Mouse (Mus musculus) Muller cell, postnatal 12 days (primary cell): ENCODE measurements around the gene Ddx27.

ENCODE experiments used
- DNase-seq: peaks from one replicate; pipeline ENCODE4 v3.0.0-alpha.2; 2015; ENCODE audit errors: inconsistent ontology term

The Ddx27 gene

DNA sequence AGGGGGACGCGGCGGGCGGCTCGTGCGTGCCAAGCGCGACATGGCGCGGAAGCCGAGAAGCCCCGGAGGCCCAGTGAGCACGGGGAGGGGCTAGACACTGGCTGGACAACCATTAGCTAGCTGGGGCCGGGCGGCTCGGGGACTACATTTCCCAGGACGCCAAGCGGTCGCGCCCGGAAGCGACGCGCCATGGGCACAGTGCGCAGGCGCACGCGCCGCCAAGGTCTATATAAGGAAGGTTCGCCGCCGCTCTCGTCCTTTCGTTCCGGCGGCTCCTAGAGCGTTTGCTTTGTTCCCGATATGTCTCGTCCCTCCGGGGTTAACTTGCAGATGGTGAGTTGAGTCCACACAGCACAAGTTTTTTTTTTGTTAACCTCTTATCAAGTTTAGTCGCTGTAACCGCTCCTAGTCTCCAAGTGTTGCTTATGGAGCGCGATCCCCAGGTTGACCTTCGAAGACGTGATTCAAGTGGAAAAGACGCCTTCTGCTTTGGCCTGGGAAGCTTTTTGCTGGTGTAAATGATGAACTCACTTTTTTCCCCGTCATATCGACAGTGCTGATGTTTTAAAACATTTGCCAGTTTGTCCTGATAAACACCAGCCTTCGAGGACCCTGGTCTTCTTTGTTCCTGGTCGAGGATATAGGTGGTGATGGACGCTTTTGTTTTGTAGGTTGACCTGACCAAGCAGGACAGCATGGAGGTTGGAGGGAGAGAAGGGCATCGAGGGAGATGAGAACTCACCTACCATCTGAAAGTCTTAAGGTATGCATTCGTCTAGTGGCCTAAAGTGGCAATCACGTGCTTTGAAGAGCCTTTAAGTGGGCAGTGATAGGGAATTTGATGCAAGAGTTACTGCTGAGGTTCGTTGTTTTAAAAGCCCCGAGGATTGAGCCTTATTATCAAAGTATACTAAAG, 48.2 kb downstream of the Ddx27 start, which contains the start of gene Znfx1:
Znfx1 (minus strand) TSS at position 51 of the 916 bp plus-strand sequence.
- DNase-seq: peak; percentile 98

DNA sequence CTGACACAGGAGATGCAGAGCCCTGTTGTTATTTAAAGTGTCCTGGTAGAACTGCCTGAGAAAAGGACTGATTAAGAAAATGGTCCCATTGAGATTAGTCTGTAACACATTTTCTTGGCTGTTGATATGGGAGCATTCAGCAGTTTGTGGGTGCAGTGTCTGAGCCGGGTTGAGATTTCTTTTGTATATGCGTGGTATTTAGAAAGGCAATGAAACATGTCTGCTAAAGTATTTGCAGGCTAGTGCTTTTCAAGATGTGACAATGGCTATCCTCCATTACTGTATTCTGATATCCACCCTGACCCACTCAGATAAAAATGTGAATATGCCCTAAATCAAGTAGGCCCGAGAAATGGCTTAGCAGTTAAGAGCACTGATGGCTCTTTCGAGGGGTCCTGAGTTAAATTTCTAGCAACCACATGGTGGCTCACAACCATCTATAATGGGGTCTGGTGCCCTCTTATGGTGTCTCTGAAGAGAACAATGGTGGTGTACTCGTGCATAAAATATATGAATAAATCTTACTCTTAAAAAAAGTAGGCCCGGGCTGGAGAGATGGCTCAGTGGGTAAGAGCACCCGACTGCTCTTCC, 49.0 kb downstream of the Ddx27 start:
- no peak for DNase-seq

DNA sequence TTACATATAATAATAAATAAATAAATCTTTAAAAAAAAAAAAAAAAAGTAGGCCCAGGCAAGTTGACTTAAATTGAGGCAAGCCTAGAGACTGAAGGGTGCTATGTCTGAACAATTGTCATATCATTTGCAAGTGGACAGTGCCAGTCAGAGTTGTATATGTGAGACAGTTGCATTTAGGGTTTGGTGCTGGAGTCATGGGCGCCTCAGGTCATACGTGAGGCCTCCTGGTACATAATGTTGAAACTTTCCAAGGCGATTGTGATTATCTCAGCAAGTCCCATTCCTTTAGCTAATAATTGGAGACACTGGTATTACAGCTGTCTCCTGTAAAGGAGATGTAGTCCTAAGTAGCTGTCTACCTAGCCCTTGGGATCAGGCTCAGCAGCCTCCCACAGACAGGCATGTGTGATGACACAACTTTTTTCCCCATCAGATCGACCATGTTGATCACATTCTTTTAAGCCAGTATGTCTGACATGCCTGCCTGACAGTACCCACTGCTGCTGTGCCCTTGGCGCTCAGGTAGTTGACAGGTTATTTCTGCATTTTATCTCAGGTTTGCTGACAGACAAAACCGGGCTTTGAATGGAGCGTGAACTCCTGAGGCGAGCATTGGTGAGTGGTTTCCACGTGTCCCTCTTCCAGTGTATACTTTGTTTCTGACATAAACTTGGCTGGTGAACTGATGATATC, 49.8 kb downstream of the Ddx27 start:
- no peak for DNase-seq

DNA sequence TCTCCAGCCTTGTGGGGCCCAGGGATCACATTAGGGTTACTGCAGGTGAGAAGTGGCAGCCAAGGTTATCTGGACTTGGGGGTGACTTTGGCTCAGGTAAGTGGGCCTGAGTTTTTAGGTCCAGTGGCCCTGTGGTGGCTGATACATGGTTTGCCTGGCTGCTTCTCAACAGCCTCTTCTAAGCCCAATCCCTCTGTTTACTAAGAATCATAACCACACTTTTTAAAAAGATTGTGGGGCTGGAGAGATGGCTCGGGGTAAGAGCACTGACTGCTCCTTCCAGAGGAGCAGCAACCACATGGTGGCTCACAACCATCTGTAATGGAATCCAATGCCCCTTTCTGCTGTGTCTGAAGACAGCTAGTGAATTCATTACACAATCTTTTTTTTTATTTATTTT, 51.0 kb downstream of the Ddx27 start:
- no peak for DNase-seq

DNA sequence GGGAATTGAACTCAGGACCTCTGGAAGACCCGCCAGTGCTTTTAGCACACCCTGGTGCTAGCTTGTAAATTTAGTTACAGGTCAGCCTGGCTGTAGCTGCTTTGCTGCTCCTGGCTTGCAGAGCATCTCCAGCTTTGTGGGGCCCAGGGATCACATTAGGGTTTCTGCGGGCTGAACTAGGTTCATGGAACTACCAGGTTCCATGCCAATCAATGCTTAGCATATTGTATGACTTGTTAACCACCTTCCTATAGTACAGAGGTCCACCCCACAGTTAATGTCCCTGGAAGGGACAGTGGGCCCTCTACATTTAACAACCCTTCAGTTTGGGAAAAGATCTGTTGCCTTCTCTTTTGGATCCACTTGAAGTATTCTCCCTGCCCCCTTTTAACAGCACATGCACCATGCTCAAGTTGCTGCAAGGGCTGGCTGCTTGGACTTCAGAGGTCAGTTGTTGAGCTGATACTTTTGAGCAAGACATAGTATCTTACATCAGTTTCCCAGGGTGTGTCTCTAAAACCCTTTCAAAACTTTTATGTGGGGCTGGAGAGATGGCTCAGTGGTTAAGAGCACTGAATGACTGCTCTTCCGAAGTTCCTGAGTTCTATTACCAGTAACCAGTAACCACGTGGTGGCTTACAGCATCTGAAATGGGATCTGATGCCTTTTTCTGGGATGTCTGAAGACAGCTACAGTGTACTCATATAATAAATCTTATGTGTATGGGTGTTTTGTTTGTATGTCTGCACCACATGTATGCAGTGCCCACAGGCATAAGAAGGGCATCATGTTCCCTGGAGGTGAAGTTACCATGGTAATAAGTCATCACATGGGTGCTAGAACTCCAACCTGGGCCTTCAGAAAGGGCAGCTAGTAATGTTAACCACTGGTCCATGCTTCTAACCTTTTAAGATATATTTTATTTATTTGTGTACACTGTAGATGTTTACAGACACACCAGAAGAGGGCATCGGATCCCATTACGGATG, 51.8 kb downstream of the Ddx27 start:
- no peak for DNase-seq

DNA sequence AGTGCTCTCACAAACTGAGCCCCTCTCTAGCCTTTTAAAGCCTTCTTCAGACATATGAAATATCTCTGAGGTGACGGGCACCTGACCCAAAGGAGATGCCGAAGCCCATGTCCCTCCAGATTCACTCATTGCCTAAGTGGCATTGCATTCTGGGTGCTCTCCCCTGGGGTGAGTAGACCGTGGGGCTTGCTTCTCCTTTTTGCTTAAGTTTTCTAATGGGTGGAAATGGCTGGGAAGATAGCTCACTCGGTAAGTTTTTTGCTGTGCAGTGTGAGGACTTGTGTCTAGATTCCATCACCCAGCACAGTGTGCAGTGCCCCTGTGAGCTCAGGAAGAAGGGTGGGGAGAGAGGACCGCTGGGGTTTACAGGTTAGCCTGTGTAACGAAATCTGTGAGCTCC, 52.6 kb downstream of the Ddx27 start:
- no peak for DNase-seq

DNA sequence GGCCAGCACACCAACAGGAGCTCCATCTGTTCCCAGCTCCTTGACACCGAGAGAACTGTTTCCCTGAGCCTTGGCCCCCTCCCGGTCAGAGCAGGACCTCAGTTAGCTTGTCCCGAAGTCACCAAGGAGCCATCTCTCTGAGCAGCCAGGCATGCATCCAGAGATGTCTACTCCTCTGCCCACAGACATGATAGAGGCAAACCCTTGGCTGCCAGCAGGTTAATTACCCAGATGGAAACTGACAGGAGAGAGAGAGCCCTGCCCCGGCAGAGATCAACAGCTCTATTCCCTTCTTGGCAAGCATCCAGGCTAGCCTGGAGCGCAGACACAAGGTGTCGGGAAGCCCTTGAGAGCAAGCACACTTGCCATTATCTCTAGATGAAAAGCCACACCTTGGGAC, 55.3 kb downstream of the Ddx27 start:
- DNase-seq: no peak

DNA sequence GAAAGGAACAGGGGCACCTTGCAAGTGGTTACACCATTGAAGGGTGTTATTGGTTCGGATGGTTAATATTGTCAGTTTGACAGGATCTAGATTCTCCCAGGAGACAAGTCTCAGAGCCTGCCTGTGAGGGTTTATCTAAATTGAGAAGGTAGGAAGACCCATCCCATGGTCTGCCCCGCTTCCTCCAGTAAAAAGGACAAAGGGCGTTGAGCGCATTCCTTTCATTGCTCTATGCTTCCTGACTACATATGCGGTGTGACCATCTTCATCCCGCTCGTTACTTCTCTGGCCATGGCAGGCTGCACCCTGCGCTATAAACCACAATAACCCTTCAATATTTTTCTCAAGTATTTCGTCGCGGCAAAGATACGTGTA, 56.3 kb downstream of the Ddx27 start:
- DNase-seq: no peak

DNA sequence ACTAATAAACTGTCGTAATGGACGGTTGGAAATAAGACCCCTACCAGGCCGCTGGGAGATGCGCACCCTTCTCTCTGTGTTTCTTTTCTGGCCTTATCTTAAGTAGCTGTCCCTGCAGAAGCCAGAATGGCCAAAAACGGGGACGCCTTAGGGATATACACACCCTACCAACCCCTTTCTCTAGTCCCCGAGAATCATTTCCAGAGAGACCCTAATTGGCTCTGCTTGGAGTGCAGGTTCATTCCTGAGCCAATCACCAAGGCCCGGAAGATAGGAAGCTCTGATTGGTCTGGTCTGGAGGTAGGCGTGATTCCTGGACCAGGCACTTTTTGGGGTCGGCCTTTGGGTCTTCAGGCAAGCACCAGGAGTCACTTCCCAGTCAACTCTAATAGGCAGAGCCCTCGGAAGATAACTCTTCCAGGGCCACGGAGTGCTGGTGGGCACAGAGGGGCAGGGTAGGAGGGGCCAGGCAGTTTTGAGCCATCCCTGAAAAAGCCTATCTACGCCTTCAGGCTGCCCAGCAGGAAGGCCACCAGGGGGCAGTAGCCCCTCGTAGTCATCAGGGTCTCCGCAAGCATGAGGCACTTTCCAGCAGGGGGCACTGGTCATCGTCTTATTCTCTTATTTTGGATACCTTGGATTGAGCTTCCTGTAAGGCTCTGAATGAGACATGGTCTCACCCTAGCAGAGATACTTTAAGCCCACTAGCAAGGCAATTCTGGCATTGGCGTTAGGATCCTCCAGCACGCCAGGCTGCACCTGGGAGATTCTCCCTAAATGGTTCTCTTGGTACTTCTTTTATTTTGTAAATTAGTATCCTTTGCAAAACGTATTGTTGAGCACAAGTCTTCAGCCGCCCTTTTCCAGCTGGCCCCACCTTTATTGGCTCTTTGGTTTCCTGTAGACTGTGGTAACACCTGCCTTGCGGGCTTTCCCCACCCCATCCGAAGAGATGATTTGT, 56.9 kb downstream of the Ddx27 start:
- DNase-seq: peak; percentile 96

DNA sequence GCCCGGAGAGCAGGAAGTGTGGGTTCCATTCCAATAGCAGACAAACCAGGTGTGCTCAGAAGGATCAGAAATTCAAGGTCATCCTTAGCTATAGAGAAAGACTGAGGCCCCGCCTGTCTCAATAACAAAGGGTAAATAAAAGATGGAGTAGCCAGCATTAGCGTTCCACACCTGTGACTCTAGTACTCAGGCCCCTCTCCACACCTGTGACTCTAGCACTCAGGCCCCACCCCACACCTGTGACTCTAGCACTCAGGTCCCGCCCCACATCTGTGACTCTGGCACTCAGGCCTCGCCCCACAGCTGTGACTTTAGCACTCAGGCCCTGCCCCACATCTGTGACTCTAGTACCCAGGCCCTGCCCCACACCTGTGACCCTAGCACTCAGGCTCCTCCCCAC, 59.6 kb downstream of the Ddx27 start:
- no peak for DNase-seq

DNA sequence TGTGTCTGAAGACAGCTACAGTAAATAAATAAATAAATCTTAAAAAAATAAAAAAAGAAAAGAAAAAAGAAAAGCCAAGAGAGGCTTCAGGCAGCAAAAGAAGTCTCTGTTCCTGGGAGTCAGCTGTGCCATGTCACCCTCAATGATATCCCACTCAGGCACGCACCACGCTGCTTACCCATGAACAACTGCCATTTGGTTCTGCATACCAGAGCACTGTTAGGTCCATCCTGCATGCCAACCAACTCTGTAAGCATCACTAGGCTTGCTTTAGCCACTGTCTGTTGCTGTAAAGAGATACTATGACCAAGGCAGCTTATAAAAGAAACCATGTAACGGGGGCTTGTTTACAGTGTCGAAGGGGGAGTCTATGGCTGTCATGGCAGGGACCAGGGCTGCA, 61.4 kb downstream of the Ddx27 start:
- no peak for DNase-seq

DNA sequence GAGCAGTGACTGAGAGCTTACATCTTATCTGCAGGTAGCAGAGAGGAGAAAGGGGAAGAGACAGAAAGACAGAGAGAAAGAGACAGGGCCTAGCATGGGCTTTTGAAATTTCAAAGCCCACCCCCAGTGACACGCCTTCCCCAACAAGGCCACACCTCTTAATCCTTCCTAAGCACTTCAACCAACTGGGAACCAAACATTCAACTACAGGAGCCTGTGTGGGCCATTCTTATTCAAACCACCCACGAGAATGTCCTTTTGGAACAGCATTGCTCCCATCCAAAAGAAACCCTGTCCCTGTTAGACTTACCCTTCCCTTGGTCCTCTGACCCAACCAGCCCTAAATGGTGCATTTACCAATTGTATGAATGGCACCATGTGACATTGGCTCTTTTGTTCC, 61.8 kb downstream of the Ddx27 start:
- no peak for DNase-seq

DNA sequence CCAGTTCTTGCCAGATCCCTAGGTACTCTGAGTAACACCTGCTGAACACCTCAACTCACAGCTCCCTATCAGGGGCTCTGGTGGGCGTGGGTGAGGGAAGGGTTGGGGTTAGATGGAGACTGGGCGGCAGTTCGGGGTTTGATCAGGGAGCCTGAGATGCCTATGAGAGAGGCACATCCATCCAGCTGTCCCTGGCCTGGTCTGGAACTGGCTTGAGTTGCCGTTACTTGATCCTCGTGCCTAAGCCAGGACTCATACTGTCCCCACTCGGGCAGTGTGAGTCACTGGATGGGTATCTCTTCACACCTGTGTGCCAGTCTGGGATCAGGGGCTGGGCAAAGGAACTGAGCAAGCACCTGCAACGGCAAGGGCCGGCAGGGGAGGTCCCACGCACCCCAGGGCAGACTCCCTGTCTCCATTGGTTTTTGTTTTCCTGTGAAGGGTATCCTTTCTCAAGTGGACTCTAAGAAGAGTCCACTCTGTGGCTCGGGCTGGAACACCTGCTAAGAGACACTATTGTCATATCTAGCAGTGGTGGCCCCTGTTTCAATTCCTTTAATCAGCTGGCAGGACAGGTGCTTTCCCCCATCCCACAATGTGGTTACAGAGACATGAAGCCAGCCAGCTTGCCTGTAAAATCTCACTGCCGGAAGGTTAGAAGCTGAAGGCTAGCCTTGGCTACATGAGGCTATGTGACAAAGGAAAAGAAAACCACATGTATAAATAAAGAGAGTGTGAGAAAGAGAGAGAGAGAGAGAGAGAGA, 62.4 kb downstream of the Ddx27 start:
- DNase-seq: no peak

DNA sequence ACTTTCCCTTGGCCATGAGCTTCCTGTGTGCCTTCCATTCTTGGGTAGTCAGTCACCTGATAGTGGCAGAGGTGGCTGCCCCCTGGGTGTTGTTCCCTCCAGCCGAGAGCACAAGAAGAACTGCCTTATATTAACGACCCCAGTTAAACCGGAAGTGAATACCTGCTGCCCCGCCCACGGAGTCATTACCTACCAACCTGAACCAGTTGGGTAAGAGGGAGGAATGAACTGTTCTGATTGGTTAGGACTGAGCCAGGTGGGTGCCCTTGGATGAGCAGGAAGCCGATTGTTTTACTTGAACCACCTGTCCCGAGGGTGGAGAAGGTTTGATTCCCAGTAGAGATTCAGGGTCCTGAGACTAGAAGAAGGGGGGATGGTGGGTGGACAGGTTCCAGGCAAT, 63.5 kb downstream of the Ddx27 start:
- DNase-seq: no peak

DNA sequence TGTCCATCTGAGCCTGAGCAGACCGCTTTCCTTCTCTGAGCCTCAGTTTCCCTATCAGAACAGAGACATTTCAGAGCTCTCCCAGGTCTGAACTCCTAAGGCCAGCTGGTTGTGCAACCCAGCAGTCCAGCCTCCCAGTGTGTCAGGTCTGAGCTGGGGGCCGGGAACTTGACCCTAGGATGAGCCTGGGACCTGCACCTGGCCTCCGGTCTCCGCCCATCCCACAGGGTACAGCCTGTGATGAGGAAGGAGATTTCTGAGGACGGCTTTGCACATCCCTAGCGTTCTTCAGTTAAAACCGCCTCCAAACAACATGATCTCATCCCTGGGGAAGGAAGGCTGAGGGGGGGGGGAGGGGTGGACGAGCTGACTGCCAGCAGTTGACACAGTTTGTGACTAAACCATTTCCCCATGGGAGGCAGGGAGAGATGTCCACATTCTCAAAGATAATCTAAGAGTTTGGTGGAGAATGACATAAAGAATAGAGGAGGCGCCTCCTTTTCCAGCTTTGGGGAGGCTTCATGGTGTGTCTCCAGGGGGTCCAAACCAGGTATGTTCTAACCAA, 64.0 kb downstream of the Ddx27 start:
- DNase-seq: peak; percentile 96

DNA sequence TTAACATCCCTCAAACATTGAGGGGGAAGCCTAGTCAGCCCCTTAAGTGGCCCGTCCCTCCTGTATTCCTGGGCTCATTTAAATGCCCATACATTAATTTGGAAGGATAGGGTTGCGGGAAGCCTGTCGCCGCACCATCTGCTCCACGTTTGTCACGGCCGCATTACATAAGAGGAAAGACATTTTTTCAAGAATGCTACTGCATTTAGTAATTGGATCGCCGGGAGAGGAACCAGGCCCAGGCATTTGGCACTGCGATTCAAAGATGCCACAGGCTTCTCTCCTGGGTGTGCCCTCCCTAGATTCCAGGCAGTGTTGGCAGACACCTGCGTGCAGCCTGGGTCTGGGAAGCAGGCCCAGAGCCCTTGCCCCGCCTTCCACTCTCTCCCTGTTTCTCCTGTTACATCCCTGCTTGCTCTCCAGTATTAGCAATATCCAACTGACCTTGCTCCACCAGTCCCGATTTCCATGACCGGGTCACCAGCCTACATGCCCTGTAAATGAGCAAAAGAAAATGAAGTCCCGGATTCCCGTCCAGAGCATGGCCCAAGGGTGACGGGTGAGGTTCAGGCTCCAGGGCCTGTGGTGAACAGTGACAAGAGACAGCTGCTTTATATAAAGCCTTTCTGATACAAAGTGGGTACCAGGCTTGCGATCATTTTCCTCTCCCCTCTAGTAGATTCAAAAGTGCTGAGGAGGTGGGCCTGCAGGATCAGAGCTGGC, 64.7 kb downstream of the Ddx27 start:
- peak; percentile 95 for DNase-seq

DNA sequence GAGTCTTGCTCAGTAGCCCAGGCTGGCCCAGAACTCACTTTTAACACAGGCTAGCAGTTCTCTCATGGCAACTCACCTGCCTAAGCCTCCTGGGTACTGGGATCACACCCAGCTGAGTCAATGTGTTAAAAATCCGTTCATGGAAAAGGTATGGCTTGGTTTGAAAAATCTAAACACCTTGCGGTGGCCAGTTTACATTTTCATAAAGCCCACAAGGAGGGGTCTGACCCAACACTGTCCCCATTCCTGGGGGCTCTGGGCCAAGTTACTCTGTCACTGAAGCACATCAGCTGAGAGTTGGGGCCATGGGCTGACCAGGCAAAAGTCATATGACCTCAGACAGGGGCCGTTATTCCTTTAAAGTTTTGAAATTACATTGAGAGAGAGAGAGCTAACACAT, 65.4 kb downstream of the Ddx27 start:
- no peak for DNase-seq

DNA sequence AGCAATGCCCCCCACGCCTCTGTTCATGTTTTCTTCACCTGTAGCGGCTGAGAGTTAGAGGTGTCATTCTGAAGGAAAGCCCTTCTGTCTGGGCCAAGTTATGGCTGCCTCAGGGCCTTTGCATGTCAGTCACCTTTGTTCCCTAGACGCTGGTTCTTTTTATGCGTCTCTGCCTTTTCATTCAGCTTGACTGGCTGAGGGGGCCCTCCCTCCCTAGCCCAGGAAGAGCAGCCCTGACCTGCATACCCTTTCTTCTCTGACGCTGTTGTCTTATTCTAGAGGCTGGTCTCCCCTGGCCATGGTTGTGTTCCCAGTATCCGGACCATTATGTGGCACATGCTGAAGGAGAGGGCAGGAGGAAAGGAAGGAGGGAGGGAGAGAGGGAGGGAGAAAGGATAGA, 66.1 kb downstream of the Ddx27 start:
- no peak for DNase-seq

DNA sequence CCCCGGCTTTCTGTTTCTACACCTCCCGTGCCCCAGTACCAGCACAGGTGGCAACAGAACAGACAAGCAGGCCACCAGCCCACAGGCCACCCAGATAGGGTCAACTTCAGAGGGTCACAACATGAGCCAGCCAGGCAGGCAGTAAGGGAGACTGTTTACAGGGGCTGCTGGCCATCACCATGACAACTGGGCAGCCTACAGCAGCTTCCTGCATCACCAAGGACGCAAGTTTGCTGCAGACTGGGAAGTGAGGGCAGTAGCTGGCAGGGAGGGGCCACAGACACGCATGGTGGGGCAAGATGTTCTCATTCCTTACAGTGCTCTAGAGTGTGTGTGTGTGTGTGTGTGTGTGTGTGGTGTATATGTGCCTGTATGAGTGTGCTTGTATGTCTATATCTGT, 66.6 kb downstream of the Ddx27 start:
- DNase-seq: peak; percentile 33
